Mouse (Mus musculus): ENCODE measurements around the gene Zfp239. TPM values are rescaled to one million over a fixed set of nuclear protein-coding genes. Genes with fewer than 3 reads are reported as not detected.

Zfp239 gene
- polyA plus RNA-seq, 2 experiments from 2014 or later: 2.4 to 3.3 TPM

GRCm38 (mm10) chr6:117879408-117880115, 17.7 kb downstream of the Zfp239 start:
- ATAC-seq: peak; percentile 74

- no peak for ATAC-seq
These were observed 18.5 kb downstream of the Zfp239 start for GRCm38 (mm10) chr6:117880394-117880838.

GRCm38 (mm10) chr6:117881229-117881628, 19.3 kb downstream of the Zfp239 start:
- ATAC-seq: no peak

GRCm38 (mm10) chr6:117881997-117882396, 20.1 kb downstream of the Zfp239 start:
- peak; percentile 7 for ATAC-seq

- no peak for ATAC-seq
These were observed 24.0 kb downstream of the Zfp239 start for GRCm38 (mm10) chr6:117885943-117886342.

- no peak for ATAC-seq
These were observed 26.1 kb downstream of the Zfp239 start for GRCm38 (mm10) chr6:117888032-117888431.

- no peak for ATAC-seq
These were observed 26.8 kb downstream of the Zfp239 start for GRCm38 (mm10) chr6:117888642-117889096.

GRCm38 (mm10) chr6:117890257-117890656, 28.4 kb downstream of the Zfp239 start:
- peak; percentile 89 for ATAC-seq

- ATAC-seq: peak; percentile 52
These were observed 29.7 kb downstream of the Zfp239 start for GRCm38 (mm10) chr6:117891369-117892160.

GRCm38 (mm10) chr6:117892386-117892785, 30.5 kb downstream of the Zfp239 start:
- no peak for ATAC-seq

- no peak for ATAC-seq
These were observed 31.5 kb downstream of the Zfp239 start for GRCm38 (mm10) chr6:117893435-117893834.

- ATAC-seq: no peak
These were observed 35.9 kb downstream of the Zfp239 start for GRCm38 (mm10) chr6:117897800-117898199.

GRCm38 (mm10) chr6:117900126-117901080, 38.5 kb downstream of the Zfp239 start, which contains the start of gene Hnrnpf:
Gene Hnrnpf (plus strand): TSS chr6:117900324.
- ATAC-seq: peak; percentile 95

- no peak for ATAC-seq
These were observed 39.9 kb downstream of the Zfp239 start for GRCm38 (mm10) chr6:117901510-117902402.

GRCm38 (mm10) chr6:117902556-117902955, 40.7 kb downstream of the Zfp239 start:
- no peak for ATAC-seq

GRCm38 (mm10) chr6:117903836-117904235, 41.9 kb downstream of the Zfp239 start:
- ATAC-seq: no peak

GRCm38 (mm10) chr6:117905260-117905930, 43.5 kb downstream of the Zfp239 start:
- no peak for ATAC-seq

- no peak for ATAC-seq
These were observed 44.2 kb downstream of the Zfp239 start for GRCm38 (mm10) chr6:117906015-117906531.

GRCm38 (mm10) chr6:117906590-117907271, 44.8 kb downstream of the Zfp239 start:
- ATAC-seq: peak; percentile 77

All from CD4-positive, CD25-positive, alpha-beta regulatory T cell, adult 4 months (primary cell).